Mouse (Mus musculus) adrenal gland, postnatal 10 days (tissue): ENCODE data around the gene Zkscan3. TPM values are rescaled to one million over a fixed set of nuclear protein-coding genes. Genes with fewer than 3 reads are reported as not detected.
A peak's percentile ranks its signal among the peaks of the same experiment; 100 is the strongest.

Experiments used
- DNase-seq: peaks from one replicate; pipeline ENCODE4 v3.0.0; 2021; ENCODE audit warnings: mixed read lengths
- microRNA-seq: library from miRNA; unstranded; fragments of <30 nt; microRNA quantifications from one replicate; pipeline ENCODE4 v1.2.0, GENCODE M21; 2021
- total RNA-seq, 2 experiments: library from RNA; stranded (reverse); gene quantifications; 2 replicates each; pipeline ENCODE4 v1.2.3; 2021

Gene Zkscan3
- total RNA-seq, 2 experiments from 2014 or later, result 47.8 to 61.0 TPM

GRCm38 (mm10) chr13:21397486-21397885, 5.1 kb downstream of the Zkscan3 start:
- DNase-seq, result no peak

- DNase-seq, result peak; percentile 64
Observed at GRCm38 (mm10) chr13:21396048-21396447, 6.5 kb downstream of the Zkscan3 start.

GRCm38 (mm10) chr13:21395623-21396022, 6.9 kb downstream of the Zkscan3 start:
- DNase-seq, result no peak

GRCm38 (mm10) chr13:21395211-21395610, 7.3 kb downstream of the Zkscan3 start:
- peak; percentile 35 for DNase-seq

GRCm38 (mm10) chr13:21377773-21378172, 24.8 kb downstream of the Zkscan3 start:
- DNase-seq, result no peak

- no peak for DNase-seq
Observed at GRCm38 (mm10) chr13:21372700-21373099, 29.9 kb downstream of the Zkscan3 start.

- no peak for DNase-seq
Observed at GRCm38 (mm10) chr13:21366635-21367034, 35.9 kb downstream of the Zkscan3 start.

GRCm38 (mm10) chr13:21363719-21364118, 38.8 kb downstream of the Zkscan3 start:
- peak; percentile 18 for DNase-seq

GRCm38 (mm10) chr13:21362621-21363248, 39.8 kb downstream of the Zkscan3 start, which contains the start of gene Zscan12:
Zscan12 (plus strand) TSS chr13:21362820.
- peak; percentile 93 for DNase-seq

- no peak for DNase-seq
Observed at GRCm38 (mm10) chr13:21350593-21350992, 52.0 kb downstream of the Zkscan3 start.

- DNase-seq, result no peak
Observed at GRCm38 (mm10) chr13:21346610-21347009, 55.9 kb downstream of the Zkscan3 start, which contains the start of gene Olfr1367. Olfr1367 (plus strand) TSS chr13:21346910.

Small RNA genes within 50 kb of the gene (microRNA-seq; reads per million reads assigned to microRNA genes)
- gene Mir1896 (not detected), gene Mir6942 (not detected)

Other genes with a start within 250 kb of the Zkscan3 start
- 10 to 100 TPM; 50.2 to 51.9 TPM for gene Trim27, start 223.3 kb downstream of the Zkscan3 start, total RNA-seq
- gene Gpx5, start 110.0 kb downstream of the Zkscan3 start, total RNA-seq, result not detected
- under 1 TPM in 1 of 2 experiments, not detected in 1; 0.27 TPM for gene Gpx6, start 90.6 kb downstream of the Zkscan3 start, total RNA-seq
- not detected for gene Olfr1367, start 55.8 kb downstream of the Zkscan3 start, total RNA-seq
- gene Zscan12, start 39.9 kb downstream of the Zkscan3 start, total RNA-seq, result 1 to 10 TPM; 7.7 to 9.5 TPM
- gene Pgbd1, start 38.3 kb upstream of the Zkscan3 start, total RNA-seq, result under 1 TPM; 0.48 to 0.54 TPM
- gene Zscan26, start 51.0 kb upstream of the Zkscan3 start, total RNA-seq, result 10 to 100 TPM; 28.9 to 37.3 TPM
- 1 to 10 TPM; 1.1 to 1.4 TPM for gene Nkapl, start 65.8 kb upstream of the Zkscan3 start, total RNA-seq
- gene Zkscan4, start 76.2 kb upstream of the Zkscan3 start, total RNA-seq, result 1 to 10 TPM; 2.4 to 3.4 TPM
- not detected for gene Gm10065, start 76.7 kb upstream of the Zkscan3 start, total RNA-seq
- gene AK157302, start 92.5 kb upstream of the Zkscan3 start, total RNA-seq, result 10 to 100 TPM; 17.2 to 18.4 TPM
- gene Gm11273, start 98.7 kb upstream of the Zkscan3 start, total RNA-seq, result 100 to 1,000 TPM; 180 to 200 TPM
- gene Zkscan8, start 128.4 kb upstream of the Zkscan3 start, total RNA-seq, result 10 to 100 TPM; 16.8 to 24.6 TPM
- not detected for gene Olfr1366, start 140.1 kb upstream of the Zkscan3 start, total RNA-seq
- gene Olfr1535, start 157.1 kb upstream of the Zkscan3 start, total RNA-seq, result not detected
- not detected for gene Olfr1364, start 179.0 kb upstream of the Zkscan3 start, total RNA-seq
- not detected for gene Olfr1362, start 211.3 kb upstream of the Zkscan3 start, total RNA-seq
- gene Olfr11, start 239.8 kb upstream of the Zkscan3 start, total RNA-seq, result not detected